Mouse (Mus musculus) right cerebral cortex, postnatal 25 days (tissue): ENCODE results near the gene Pik3r2.

Experiments
- DNase-seq: peaks from one replicate; pipeline ENCODE4 v3.0.0; 2022

Gene Pik3r2

GRCm38 (mm10) chr8:70756476-70757040, 20.0 kb downstream of the Pik3r2 start:
- no peak for DNase-seq

- peak; percentile 4 for DNase-seq
Observed at GRCm38 (mm10) chr8:70755661-70756475, 20.6 kb downstream of the Pik3r2 start.

GRCm38 (mm10) chr8:70754871-70755660, 21.4 kb downstream of the Pik3r2 start:
- DNase-seq = peak; percentile 81

DNA sequence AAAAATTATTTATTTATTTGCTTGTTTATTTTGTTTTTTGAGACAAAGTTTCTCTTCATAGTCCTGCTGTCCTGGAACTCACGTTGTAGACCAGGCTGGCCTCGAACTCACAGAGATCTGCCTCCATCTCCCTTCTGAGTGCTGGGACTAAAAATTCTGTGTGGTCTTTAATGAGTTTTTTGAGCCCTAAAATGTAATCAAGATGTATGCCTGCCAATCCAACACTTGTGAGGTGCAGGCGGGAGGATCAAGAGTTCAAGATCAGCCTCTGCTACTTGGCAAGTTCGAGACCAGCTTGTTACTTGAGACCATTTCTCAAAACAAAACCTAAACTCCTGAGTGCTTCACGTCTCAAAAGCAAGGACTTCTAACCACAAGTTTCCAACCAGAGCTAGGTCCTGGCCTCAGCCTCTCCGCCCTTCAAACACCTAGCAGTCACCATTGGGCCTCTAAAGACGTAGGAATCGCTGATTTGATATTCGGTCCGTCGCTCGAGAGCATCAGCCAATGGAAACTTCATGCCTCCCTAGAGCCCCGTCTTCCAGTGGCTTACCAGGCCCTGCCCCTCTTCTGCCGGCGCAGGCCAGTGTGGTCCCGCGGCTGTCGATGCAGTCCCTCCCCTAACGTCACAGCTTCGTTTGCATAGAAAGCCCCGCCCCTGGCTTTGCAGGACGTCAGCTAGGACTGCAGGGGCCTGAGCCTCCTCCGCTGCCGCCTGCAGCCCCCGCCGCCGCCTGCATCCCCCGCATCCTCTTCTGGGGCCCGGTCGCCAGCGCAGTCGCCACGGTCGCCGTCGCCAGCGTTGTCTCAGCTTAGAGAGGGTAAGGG, 22.3 kb downstream of the Pik3r2 start, which contains the start of gene Rab3a:
Rab3a (plus strand) TSS at position 637 of the 828 bp plus-strand sequence.
- peak; percentile 97 for DNase-seq

DNA sequence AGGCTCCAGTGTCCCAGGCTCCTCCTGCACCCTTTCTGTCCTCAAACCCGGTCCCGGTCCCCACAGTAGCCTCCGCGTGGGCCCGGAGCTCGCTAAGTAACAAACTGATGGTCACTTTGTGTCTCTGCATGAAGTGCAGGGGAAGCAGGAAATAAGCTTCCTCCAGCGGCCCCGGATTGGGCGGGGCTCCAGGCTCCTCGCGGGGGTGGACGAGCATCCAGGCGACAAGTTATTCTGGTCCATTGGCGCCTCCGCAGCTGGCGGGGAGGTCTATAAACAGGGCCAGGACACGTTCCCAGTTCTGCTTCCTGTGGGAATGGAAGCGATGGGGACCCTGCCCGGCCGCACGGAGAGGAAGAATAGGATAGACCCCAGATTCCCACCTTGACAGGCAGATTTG, 23.4 kb downstream of the Pik3r2 start:
- DNase-seq = peak; percentile 87

GRCm38 (mm10) chr8:70752000-70752764, 24.3 kb downstream of the Pik3r2 start:
- peak; percentile 58 for DNase-seq

DNA sequence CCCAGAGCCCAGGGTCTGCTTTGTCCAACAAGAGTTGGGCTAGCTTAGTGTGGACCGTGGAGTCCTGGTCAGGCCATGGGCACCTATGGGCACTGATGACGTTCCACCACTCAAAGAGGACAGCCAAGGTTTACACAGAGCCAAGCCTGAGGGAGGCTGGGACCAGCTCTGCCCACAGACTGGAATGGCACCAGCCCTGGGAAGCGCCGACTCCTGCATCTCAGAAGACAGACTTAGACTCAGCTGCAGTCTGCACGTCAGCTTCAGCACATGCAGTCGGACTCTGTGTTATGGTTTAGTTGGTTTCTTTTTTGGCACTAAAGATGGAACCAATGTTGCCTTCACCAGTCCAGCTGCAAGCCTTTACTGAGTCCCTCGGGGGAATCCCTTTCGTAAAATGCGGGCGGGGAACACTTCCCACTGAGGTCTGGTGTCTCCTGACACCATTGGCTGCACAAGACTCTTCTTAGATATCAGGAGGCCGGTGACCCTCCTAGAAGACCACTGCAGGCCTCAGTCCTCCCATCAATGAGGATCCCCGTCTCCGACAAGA, 26.3 kb downstream of the Pik3r2 start:
- no peak for DNase-seq

- no peak for DNase-seq
Observed at GRCm38 (mm10) chr8:70749097-70749674, 27.3 kb downstream of the Pik3r2 start.

- DNase-seq = no peak
Observed at GRCm38 (mm10) chr8:70748246-70749096, 28.0 kb downstream of the Pik3r2 start.

DNA sequence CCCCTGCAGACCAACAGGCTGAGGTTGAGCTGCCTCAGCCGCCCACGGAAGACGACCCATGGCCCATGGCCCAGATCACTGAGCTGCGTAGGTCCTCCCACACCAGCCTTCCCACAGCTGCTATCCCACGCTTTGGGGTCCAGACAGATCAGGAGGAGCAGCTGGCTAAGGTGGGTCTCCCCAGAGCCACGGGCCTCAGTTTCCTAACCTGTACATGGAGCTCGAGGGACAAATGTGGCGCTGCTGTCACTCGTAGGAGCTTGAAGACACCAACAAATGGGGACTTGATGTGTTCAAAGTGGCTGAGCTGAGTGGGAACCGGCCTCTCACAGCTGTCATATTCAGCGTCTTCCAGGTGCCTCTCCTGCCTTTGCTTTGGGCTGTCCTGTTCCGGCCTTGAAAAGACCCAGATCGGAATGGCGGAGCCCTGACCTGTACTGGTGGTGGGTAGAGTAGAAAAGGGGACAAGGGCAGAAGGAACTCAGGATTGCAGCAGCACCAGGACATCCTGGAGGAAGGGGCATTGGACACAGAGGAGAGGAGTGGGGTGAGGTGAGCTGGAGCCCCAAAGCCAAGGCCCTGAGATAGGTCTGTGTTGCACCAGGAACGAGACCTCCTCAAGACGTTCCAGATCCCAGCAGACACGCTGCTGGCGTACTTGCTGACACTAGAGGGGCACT, 29.2 kb downstream of the Pik3r2 start:
- no peak for DNase-seq

GRCm38 (mm10) chr8:70746676-70747075, 29.8 kb downstream of the Pik3r2 start:
- DNase-seq = no peak

GRCm38 (mm10) chr8:70745691-70746220, 30.8 kb downstream of the Pik3r2 start:
- no peak for DNase-seq

DNA sequence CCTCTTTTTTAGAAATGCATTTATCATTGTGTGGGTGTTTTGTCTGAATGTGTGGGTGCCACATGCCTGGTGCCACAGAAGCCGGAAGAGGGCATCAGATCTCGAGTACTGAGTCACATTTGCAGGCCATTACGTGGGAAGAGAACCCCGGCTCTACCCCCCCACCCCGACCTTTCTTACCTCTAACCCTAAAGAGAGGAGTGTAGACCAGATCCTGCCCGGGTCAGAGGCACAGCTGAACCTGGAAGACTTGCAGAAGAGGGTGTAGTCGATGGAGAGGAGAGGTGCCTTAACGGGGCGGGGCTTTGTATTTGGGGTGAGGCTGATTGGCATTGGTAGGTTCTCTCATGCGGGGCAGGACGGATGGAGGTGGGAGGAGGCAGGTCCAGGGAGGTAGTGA, 31.7 kb downstream of the Pik3r2 start:
- no peak for DNase-seq

GRCm38 (mm10) chr8:70743656-70744590, 32.6 kb downstream of the Pik3r2 start:
- DNase-seq = no peak

DNA sequence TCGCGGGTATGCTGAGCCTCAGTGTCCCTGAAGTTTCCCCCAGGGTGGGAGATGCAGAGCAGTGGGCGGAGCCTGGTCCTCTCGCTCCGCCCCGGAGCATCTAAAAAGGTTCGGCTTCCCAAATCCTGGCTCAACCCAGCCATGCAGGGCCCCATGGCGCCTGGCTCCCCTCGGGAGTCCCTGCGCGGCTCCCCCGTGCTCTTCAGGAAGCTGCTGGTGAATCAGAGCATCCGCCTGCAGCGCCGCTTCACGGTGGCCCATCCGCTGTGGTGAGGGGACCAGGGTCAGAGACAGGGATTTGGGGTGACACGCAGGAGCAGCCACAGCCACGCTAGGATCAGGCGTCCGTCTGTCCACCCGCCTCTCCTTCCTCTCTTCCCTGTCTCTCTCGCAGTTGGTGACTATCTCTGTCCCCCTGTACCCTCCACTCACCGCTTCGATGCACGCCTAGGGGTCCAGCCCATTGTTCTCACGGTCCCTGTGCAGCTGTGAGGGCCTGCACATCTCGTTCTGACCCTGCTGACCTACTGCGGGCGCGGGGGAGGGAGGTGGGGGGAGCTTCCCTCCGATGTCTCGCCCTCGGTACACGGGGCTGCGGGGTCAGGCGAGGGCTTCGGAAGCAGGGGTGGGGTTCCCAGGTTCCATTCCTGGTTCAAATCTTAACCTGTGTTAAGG, 33.4 kb downstream of the Pik3r2 start:
- no peak for DNase-seq

- no peak for DNase-seq
Observed at GRCm38 (mm10) chr8:70742176-70742575, 34.3 kb downstream of the Pik3r2 start.

- DNase-seq = no peak
Observed at GRCm38 (mm10) chr8:70741661-70742060, 34.9 kb downstream of the Pik3r2 start.

DNA sequence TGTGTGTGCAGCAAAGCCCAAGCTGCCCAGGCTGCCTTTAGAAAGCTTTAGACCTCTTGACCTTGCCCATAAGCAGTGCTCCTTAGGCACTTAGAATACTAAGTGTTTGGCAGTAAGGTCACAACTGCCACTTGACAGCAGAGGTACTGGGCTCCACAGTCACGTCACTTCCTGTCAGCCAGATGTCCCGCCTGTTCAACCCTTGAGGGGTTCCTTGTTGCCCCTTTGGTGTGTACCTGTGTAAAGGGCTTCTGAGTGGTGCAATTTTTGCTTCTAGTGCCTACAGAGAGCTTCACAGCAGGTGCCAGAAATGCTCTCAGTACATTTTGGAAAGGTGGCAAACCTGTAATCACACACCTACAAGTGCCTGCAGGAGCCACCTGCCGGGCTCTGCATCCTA, 38.3 kb downstream of the Pik3r2 start:
- DNase-seq = no peak
